Mouse (Mus musculus) right cerebral cortex, postnatal 10 days (tissue): ENCODE results near the gene Abcg1.

ENCODE experiments used
- DNase-seq, 2 experiments: peaks; one replicate each; pipeline ENCODE4 v3.0.0; 2021; ENCODE audit warnings: low spot score in 2 of 2

Gene Abcg1

GRCm38 (mm10) chr17:31078581-31078980 is 21.1 kb downstream of the Abcg1 start:
- no peak for DNase-seq

GRCm38 (mm10) chr17:31079078-31079840 is 21.8 kb downstream of the Abcg1 start:
- no peak for DNase-seq

- DNase-seq, result no peak
Observed at GRCm38 (mm10) chr17:31082296-31083078, 25.0 kb downstream of the Abcg1 start.

DNA sequence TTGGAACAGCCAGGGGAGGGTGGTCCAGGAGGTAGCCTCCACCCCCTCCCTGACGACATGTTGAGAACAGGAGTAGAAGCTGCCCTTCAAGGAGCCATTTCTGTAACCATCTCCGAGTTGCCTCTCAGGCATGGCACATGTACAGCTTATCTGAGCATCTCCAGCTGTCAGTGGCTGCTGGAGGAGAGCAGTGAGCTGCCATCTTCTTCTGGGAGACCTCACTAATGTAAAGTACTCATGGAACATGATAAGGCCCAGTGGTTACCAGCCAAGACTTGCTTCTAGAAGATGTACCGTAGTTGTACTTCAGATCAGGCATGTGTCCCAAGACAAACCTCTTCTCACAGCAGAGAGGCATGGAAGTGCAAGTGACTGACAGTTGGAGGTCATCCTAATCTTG is 28.0 kb downstream of the Abcg1 start:
- DNase-seq, result no peak

- peak in 1 of 2 experiments; percentile 43 for DNase-seq
Observed at GRCm38 (mm10) chr17:31086196-31086595, 28.7 kb downstream of the Abcg1 start.

GRCm38 (mm10) chr17:31088711-31089110 is 31.2 kb downstream of the Abcg1 start:
- no peak for DNase-seq

GRCm38 (mm10) chr17:31089848-31090247 is 32.4 kb downstream of the Abcg1 start:
- DNase-seq, result no peak

GRCm38 (mm10) chr17:31091023-31091735 is 33.7 kb downstream of the Abcg1 start:
- DNase-seq, result no peak

- no peak for DNase-seq
Observed at GRCm38 (mm10) chr17:31094781-31095180, 37.3 kb downstream of the Abcg1 start.

- no peak for DNase-seq
Observed at GRCm38 (mm10) chr17:31095570-31095969, 38.1 kb downstream of the Abcg1 start.

- DNase-seq, result no peak
Observed at GRCm38 (mm10) chr17:31096893-31097292, 39.4 kb downstream of the Abcg1 start.

GRCm38 (mm10) chr17:31098788-31099187 is 41.3 kb downstream of the Abcg1 start:
- DNase-seq, result no peak

DNA sequence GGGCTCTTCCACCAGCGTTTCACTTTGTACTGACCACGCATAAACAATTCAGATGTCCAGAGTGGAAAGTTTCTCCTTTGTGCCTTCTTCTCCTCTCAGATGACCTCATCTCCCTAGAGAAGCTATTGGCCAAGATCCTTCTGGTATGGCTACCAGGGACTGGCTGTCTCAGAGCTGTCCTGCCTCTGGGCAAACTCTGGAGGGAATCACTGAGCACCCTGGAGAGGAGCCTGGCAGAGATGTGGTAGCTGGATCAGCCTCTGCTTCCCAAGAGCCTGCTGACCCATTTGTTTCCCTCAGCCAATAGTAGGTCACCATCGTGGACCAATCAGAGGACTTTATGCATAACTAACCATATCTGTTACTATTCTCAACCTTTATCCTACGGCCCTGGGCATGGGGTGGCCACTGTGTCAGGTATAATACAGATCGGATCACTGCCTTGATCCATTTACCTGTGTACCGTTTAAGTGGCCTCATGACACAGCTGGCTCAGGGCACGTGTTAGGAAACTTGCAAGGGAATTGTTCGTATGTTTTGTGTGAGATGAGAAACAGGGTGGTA is 45.6 kb downstream of the Abcg1 start:
- no peak for DNase-seq

GRCm38 (mm10) chr17:31103823-31104222 is 46.3 kb downstream of the Abcg1 start:
- no peak for DNase-seq

- DNase-seq, result no peak
Observed at GRCm38 (mm10) chr17:31108388-31108787, 50.9 kb downstream of the Abcg1 start.

GRCm38 (mm10) chr17:31113191-31113856 is 55.8 kb downstream of the Abcg1 start:
- no peak for DNase-seq

- no peak for DNase-seq
Observed at GRCm38 (mm10) chr17:31116063-31116462, 58.6 kb downstream of the Abcg1 start.

GRCm38 (mm10) chr17:31117946-31118345 is 60.5 kb downstream of the Abcg1 start:
- no peak for DNase-seq

GRCm38 (mm10) chr17:31119429-31119828 is 62.0 kb downstream of the Abcg1 start:
- peak; percentile 82 to 88 for DNase-seq

DNA sequence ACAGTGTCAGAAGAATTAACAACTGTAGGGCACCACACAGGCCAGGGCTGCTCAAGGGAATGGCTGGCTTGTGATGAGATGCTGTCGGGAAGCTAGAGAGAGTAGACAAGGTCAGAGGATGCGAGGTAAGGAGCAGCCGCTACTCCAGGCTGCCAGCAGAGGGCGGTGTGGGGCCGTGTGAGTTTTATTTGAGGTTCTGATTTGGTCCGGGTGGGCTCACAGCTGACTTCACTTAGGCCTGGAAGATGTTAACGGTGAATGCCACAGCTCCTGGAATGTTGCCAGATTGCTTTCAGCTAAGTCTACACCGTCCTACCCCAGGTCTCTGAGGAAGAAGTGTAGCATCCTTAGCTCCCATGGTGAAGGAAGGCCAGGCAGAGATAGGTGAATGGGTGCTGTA is 64.5 kb downstream of the Abcg1 start:
- peak; percentile 39 to 63 for DNase-seq

DNA sequence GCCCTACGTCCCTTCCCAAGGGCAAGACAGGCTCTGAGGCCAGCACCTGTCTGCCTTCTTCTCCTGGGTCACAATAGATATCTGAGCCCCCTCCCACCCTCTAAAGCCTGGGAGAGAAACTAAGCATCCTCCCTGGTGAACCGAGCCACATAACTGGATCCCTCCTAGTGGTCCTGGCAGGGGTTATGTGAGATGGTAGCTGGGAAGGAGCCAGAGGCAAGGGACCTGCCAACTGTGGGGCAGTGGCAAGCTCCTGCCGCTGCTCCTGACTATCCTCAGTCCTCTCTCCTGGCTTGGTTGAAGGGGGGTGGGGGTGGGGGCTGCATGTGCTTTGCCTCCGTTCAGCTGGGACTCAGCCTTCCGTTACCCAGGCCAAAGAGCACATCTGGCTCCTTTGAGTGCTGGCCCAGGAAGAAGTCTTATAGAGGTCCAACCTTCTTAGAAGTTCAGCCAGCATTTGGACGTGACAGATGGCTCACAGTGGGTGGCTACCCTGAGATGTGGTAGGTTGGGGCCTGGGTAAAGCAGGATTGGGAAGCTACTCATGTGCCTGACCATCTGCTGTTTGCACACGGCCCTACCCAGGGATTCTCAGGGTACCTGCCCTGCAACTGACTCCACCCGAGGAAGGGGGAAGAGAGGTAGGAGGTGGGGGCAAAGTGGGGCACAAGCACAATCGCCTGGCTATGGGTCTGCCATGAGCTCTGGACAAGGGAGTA is 68.2 kb downstream of the Abcg1 start:
- DNase-seq, result no peak
